Mouse (Mus musculus) forebrain, embryonic 14.5 days (tissue): ENCODE results near the gene Gm17387. TPM values are rescaled to one million over a fixed set of nuclear protein-coding genes. Genes with fewer than 3 reads are reported as not detected.
"Not testable (repeated sequence)": the region's sequence is repeated elsewhere in the genome, so short reads cannot be mapped to it uniquely, and the experiment has no call there.

Experiments used
- ATAC-seq: fragments of 200-750 bp; cut with Nextera tagmentation; 2 replicates; pipeline ENCODE4 v1.8.0; 2017; ENCODE audit warnings: mild to moderate bottlenecking, moderate library complexity
- DNase-seq: peaks from one replicate; pipeline ENCODE4 v3.0.0-alpha.2; 2015; ENCODE audit warnings: low spot score
- H3K27ac ChIP-seq: fragments of 300-500 bp; sonication (generic); 2 replicates; pipeline ENCODE4 v1.5.1; 2014; ENCODE audit warnings: low read depth, mild to moderate bottlenecking, control low read depth, low read length, moderate library complexity
- H3K27me3 ChIP-seq: fragments of 300-500 bp; sonication (generic); replicated peaks from 2 replicates; pipeline ENCODE4 v1.6.1; 2014; ENCODE audit warnings: low read length, control low read depth, mixed read lengths; ENCODE audit not compliant: control insufficient read depth, insufficient read depth
- H3K36me3 ChIP-seq: fragments of 300-500 bp; sonication (generic); 2 replicates; pipeline ENCODE4 v1.6.1; 2014; ENCODE audit warnings: low read length, control low read depth; ENCODE audit not compliant: control insufficient read depth, insufficient read depth
- H3K4me1 ChIP-seq: fragments of 300-500 bp; sonication (generic); 2 replicates; pipeline ENCODE4 v1.6.1; 2014; ENCODE audit warnings: antibody characterized with exemption, low read length, control low read depth; ENCODE audit not compliant: control insufficient read depth, insufficient read depth
- H3K4me2 ChIP-seq: fragments of 300-500 bp; sonication (generic); 2 replicates; pipeline ENCODE4 v1.6.1; 2014; ENCODE audit warnings: mild to moderate bottlenecking, control low read depth, low read length
- H3K4me3 ChIP-seq: fragments of 300-500 bp; sonication (generic); 2 replicates; pipeline ENCODE4 v1.5.1; 2014; ENCODE audit warnings: low read depth, low read length, control low read depth
- H3K9ac ChIP-seq: fragments of 300-500 bp; sonication (generic); 2 replicates; pipeline ENCODE4 v1.6.1; 2014; ENCODE audit warnings: mild to moderate bottlenecking, low read length, control low read depth, moderate library complexity
- H3K9me3 ChIP-seq: fragments of 300-500 bp; sonication (generic); replicated peaks from 2 replicates; pipeline ENCODE4 v1.6.1; 2016; ENCODE audit warnings: low read length, control low read depth, mixed read lengths; ENCODE audit not compliant: control insufficient read depth
- WGBS: fragments of 180-500 bp; shearing (Covaris S2); extraction: QIAGEN DNeasy Blood & Tissue Kit; methylation state at CpG from one replicate; pipeline ENCODE4 v1.1.7; 2014; 5-methylcytosine and 5-hydroxymethylcytosine counted together
- polyA plus RNA-seq: library from polyadenylated mRNA; unstranded; fragments of >200 nt; fragmentation: Nextera tagmentation; extraction: Ambion mirVana; gene quantifications from 2 replicates; pipeline ENCODE4 v1.2.1, GENCODE M21; 2014

The Gm17387 gene
- polyA plus RNA-seq, 1 experiment from 2014 or later: not detected

GRCm38 (mm10) chr7:141026097-141026739 lies 2.7 kb upstream of the Gm17387 start:
- 3% methylated on average over 6 of the region's 6 CpGs for WGBS
- Histone ChIP-seq H3K27me3 (no peaks in the 10 kb centered on the region), H3K9ac (no peak overlapping the region), H3K4me3 (no peak overlapping the region), H3K27ac (peak overlapping the region; percentile 57; the same call in 1 of the 2 replicates), H3K4me1 (peaks cover 3% of the 10 kb centered on the region; the same call in 1 of the 2 replicates), H3K9me3 (no peaks in the 10 kb centered on the region), H3K36me3 (no peaks in the 10 kb centered on the region), H3K4me2 (no peak overlapping the region)
- peak; percentile 64 for ATAC-seq
- peak; percentile 75 for DNase-seq

DNA sequence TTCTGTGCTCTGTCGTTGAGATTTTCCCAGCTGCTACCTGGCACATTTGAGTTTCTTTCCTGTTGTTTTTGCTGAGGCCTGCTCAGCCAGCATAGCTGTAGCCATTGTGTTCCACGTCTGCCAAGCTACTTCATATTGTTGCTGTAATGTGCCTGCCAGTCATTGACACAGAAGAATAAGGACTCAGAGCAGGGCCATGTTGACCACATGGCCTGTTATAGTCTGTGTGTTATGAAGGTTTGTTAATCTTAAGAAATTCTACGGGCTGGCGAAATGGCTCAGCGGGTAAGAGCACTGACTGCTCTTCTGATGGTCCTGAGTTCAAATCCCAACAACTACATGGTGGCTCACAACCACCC lies 2.2 kb upstream of the Gm17387 start:
- 26% methylated on average over 5 of the region's 5 CpGs for WGBS
- Histone ChIP-seq H3K27ac (no peak overlapping the region), H3K9me3 (no peaks in the 10 kb centered on the region), H3K4me2 (no peak overlapping the region), H3K4me1 (peaks cover 3% of the 10 kb centered on the region; the same call in 1 of the 2 replicates), H3K9ac (no peak overlapping the region), H3K4me3 (no peak overlapping the region), H3K36me3 (no peaks in the 10 kb centered on the region), H3K27me3 (no peaks in the 10 kb centered on the region)
- ATAC-seq (peak; percentile 69), DNase-seq (no peak)

- H3K27ac ChIP-seq: no peak overlapping the region
- DNase-seq (no peak), ATAC-seq (no peak)
- H3K9me3 ChIP-seq: no peaks in the 10 kb centered on the region
- H3K4me1 ChIP-seq: peaks cover 3% of the 10 kb centered on the region; the same call in 1 of the 2 replicates
- no peak overlapping the region for H3K9ac ChIP-seq
- H3K4me3 ChIP-seq: no peak overlapping the region
- no peaks in the 10 kb centered on the region for H3K36me3 ChIP-seq
- H3K4me2 ChIP-seq: no peak overlapping the region
- 34% methylated on average over 3 of the region's 3 CpGs for WGBS
- H3K27me3 ChIP-seq: no peaks in the 10 kb centered on the region
Measured at GRCm38 (mm10) chr7:141030390-141030789, 1.5 kb downstream of the Gm17387 start.

DNA sequence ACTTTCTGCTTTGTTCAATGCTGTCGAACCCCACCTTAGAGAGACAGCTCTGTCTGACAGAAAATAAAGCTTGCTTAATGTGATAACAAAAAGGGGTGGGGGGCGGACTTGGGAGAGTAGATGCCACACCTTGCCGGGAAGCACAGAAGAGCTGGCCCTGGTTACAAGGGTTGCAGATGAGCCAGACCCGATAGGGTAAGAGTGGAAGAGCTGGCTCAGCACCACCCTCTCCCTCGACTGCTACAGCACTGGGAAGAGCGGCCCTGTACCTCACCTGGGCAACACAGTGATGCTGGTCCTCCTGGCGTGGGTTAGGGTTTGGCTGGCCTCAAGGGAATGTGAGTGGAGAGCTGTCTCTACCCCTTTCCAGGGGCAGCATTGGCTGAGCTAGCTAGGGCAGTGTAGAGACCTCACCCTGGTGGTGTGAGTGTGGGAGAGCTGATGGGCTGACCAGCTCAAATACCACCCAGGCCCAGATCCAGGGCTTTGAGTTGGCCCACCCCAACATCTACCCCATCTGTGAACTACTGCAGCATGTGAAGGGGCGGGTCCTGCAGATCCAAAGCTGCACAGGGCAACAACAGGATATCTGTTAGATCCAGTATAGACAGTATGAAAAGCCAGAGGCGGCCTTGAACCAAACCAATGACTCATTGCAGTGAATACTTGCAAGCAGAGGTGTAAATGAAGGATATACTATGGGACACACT lies 3.7 kb downstream of the Gm17387 start:
- no peaks in the 10 kb centered on the region for H3K36me3 ChIP-seq
- H3K4me3 ChIP-seq: no peak overlapping the region
- H3K9ac ChIP-seq: no peak overlapping the region
- no peak for DNase-seq
- WGBS: 80% methylated on average over 9 of the region's 9 CpGs
- ATAC-seq: no peak
- no peaks in the 10 kb centered on the region for H3K9me3 ChIP-seq
- H3K27ac ChIP-seq: no peak overlapping the region
- H3K4me2 ChIP-seq: no peak overlapping the region
- H3K4me1 ChIP-seq: no peaks in the 10 kb centered on the region
- H3K27me3 ChIP-seq: no peaks in the 10 kb centered on the region

GRCm38 (mm10) chr7:141036624-141037023 lies 7.7 kb downstream of the Gm17387 start:
- H3K9me3 ChIP-seq, H3K36me3 ChIP-seq, H3K4me3 ChIP-seq, H3K27ac ChIP-seq, H3K4me1 ChIP-seq, DNase-seq, ATAC-seq, H3K9ac ChIP-seq, H3K4me2 ChIP-seq, H3K27me3 ChIP-seq: not testable (repeated sequence)
- WGBS: 82% methylated on average over 1 of the region's 2 CpGs

- no peaks in the 10 kb centered on the region for H3K27me3 ChIP-seq
- H3K4me1 ChIP-seq: no peaks in the 10 kb centered on the region
- 85% methylated on average over 20 of the region's 21 CpGs for WGBS
- DNase-seq (no peak), ATAC-seq (no peak)
- H3K4me3 ChIP-seq: no peak overlapping the region
- no peaks in the 10 kb centered on the region for H3K9me3 ChIP-seq
- no peak overlapping the region for H3K4me2 ChIP-seq
- H3K27ac ChIP-seq: no peak overlapping the region
- no peak overlapping the region for H3K9ac ChIP-seq
- H3K36me3 ChIP-seq: no peaks in the 10 kb centered on the region
Measured at GRCm38 (mm10) chr7:141038090-141039032, 9.4 kb downstream of the Gm17387 start.

DNA sequence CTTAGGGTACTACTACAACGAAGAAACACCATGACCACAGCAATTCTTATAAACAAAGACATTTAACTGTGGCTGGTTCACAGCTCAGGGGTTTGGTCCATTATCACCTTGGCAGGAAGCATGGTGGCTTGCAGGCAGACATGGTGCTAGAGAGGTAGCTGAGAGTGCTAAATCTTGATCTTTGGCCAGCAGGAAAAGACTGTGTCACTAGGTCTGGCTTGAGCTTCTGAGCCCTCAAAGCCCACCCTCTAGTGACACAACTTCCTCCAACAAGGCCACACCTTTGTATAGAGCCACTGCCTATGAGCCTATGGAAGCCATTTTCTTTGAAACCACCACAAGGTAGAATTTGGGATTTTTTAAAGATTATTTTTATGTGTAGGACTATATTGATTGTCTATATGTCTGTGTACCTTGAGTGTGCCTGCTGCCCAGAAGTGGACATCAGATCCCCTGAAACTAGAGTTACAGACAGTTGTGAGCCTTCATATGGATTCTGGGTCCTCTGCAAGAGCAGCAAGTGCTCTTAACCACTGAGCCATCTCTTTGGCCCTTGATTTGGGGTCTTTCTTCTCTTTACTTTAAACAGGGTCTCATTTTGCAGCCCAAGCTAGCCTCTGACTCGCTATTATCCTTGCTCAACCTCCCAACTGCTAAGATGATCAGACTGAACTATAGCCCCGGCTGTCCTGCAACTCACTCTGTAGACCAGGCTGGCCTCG lies 10.6 kb downstream of the Gm17387 start:
- Histone ChIP-seq H3K4me2 (no peak overlapping the region), H3K9me3 (no peaks in the 10 kb centered on the region), H3K9ac (no peak overlapping the region), H3K36me3 (no peaks in the 10 kb centered on the region), H3K27ac (no peak overlapping the region), H3K27me3 (no peaks in the 10 kb centered on the region), H3K4me1 (no peaks in the 10 kb centered on the region), H3K4me3 (no peak overlapping the region)
- 92% methylated on average over 4 of the region's 4 CpGs for WGBS
- DNase-seq (no peak), ATAC-seq (no peak)

- 42% methylated on average over 6 of the region's 9 CpGs for WGBS
- no peak for ATAC-seq
- H3K4me1 ChIP-seq: no peaks in the 10 kb centered on the region
- DNase-seq: no peak
- no peak overlapping the region for H3K27ac ChIP-seq
- H3K9me3 ChIP-seq: no peaks in the 10 kb centered on the region
- H3K36me3 ChIP-seq: no peaks in the 10 kb centered on the region
- H3K9ac ChIP-seq: no peak overlapping the region
- H3K4me2 ChIP-seq: no peak overlapping the region
- no peaks in the 10 kb centered on the region for H3K27me3 ChIP-seq
- H3K4me3 ChIP-seq: no peak overlapping the region
Measured at GRCm38 (mm10) chr7:141040867-141041606, 12.1 kb downstream of the Gm17387 start.
